Mouse (Mus musculus): ENCODE data around the gene Pdik1l.

The Pdik1l gene

GRCm38 (mm10) chr4:134257198-134258009 is 30.3 kb downstream of the Pdik1l start:
- DNase-seq, result no peak

GRCm38 (mm10) chr4:134256407-134257197 is 31.1 kb downstream of the Pdik1l start:
- no peak for DNase-seq

GRCm38 (mm10) chr4:134255854-134256253 is 31.8 kb downstream of the Pdik1l start:
- no peak for DNase-seq

GRCm38 (mm10) chr4:134254835-134255234 is 32.9 kb downstream of the Pdik1l start:
- DNase-seq, result no peak

- no peak for DNase-seq
Measured at GRCm38 (mm10) chr4:134253722-134254324, 33.9 kb downstream of the Pdik1l start, which contains the start of gene Grrp1. Gene Grrp1, minus strand, starts transcription at chr4:134254106.

- DNase-seq, result no peak
Measured at GRCm38 (mm10) chr4:134252911-134253721, 34.6 kb downstream of the Pdik1l start.

- no peak for DNase-seq
Measured at GRCm38 (mm10) chr4:134252131-134252910, 35.4 kb downstream of the Pdik1l start.

GRCm38 (mm10) chr4:134251241-134252130 is 36.2 kb downstream of the Pdik1l start:
- DNase-seq, result no peak

- no peak for DNase-seq
Measured at GRCm38 (mm10) chr4:134250930-134251240, 36.8 kb downstream of the Pdik1l start.

GRCm38 (mm10) chr4:134250116-134250929 is 37.4 kb downstream of the Pdik1l start:
- no peak for DNase-seq

- DNase-seq, result peak; percentile 36 to 73
Measured at GRCm38 (mm10) chr4:134249651-134250050, 38.0 kb downstream of the Pdik1l start.

GRCm38 (mm10) chr4:134246719-134247258 is 40.9 kb downstream of the Pdik1l start, which contains the start of gene Gm30191:
Gene Gm30191, plus strand, starts transcription at chr4:134246935.
- DNase-seq, result no peak

GRCm38 (mm10) chr4:134246256-134246655 is 41.4 kb downstream of the Pdik1l start:
- DNase-seq, result no peak

GRCm38 (mm10) chr4:134245148-134245843 is 42.4 kb downstream of the Pdik1l start, which contains the start of gene Zfp593:
Gene Zfp593, minus strand, starts transcription at chr4:134245592.
- peak; percentile 90 to 98 for DNase-seq

GRCm38 (mm10) chr4:134243516-134244250 is 44.0 kb downstream of the Pdik1l start, which contains the start of gene E130218I03Rik:
Gene E130218I03Rik, plus strand, starts transcription at chr4:134243662.
- no peak for DNase-seq

GRCm38 (mm10) chr4:134238686-134239085 is 49.0 kb downstream of the Pdik1l start:
- DNase-seq, result no peak

- no peak for DNase-seq
Measured at GRCm38 (mm10) chr4:134238279-134238651, 49.4 kb downstream of the Pdik1l start, which contains the start of gene Cnksr1. Gene Cnksr1, minus strand, starts transcription at chr4:134238399.

Measured in spleen, adult 18-20 months (tissue).